Mouse (Mus musculus) MEL (cell line): ENCODE measurements around the gene Gm11172. TPM values are rescaled to one million over a fixed set of nuclear protein-coding genes. Genes with fewer than 3 reads are reported as not detected.

Experiments
- DNase-seq: peaks from one replicate; pipeline ENCODE4 v3.0.0; 2011; ENCODE audit warnings: low read depth, low spot score
- H3K27ac ChIP-seq: 2 replicates; pipeline ENCODE4 v1.5.1; 2012; ENCODE audit warnings: low read depth, mild to moderate bottlenecking, control low read depth, low read length, moderate library complexity; ENCODE audit not compliant: control insufficient read depth
- H3K27me3 ChIP-seq, 2 experiments: fragments of 150-350 bp in 1 of 2; sonication (generic) in 1 of 2; 2 replicates each; pipeline ENCODE4 v1.6.1; 2012; ENCODE audit warnings: low read length in 2 of 2, mild to moderate bottlenecking in 2 of 2, improper control_type of control experiment in 1 of 2, moderate library complexity in 1 of 2; ENCODE audit not compliant: insufficient read depth in 2 of 2, control insufficient read depth in 1 of 2
- H3K36me3 ChIP-seq, 2 experiments: 2 replicates each; pipeline ENCODE4 v1.6.1; 2012 to 2014; ENCODE audit warnings: low read length in 2 of 2, improper control_type of control experiment in 1 of 2, inconsistent platforms in 1 of 2, mild to moderate bottlenecking in 1 of 2; ENCODE audit not compliant: insufficient read depth in 2 of 2, control insufficient read depth in 1 of 2
- H3K4me1 ChIP-seq, 2 experiments: fragments of 150-350 bp in 1 of 2; sonication (generic) in 1 of 2; 2 replicates each; pipeline ENCODE4 v1.6.1; 2012; ENCODE audit warnings: low read length in 2 of 2, improper control_type of control experiment in 1 of 2, mild to moderate bottlenecking in 1 of 2; ENCODE audit not compliant: insufficient read depth in 2 of 2, control insufficient read depth in 1 of 2
- H3K4me3 ChIP-seq, 2 experiments: fragments of 150-350 bp in 1 of 2; sonication (generic) in 1 of 2; 2 replicates each; pipeline ENCODE4 v1.5.1; 2012; ENCODE audit warnings: low read depth in 2 of 2, low read length in 2 of 2, mild to moderate bottlenecking in 2 of 2, moderate library complexity in 2 of 2, control low read depth in 1 of 2, improper control_type of control experiment in 1 of 2; ENCODE audit not compliant: control insufficient read depth in 1 of 2, insufficient read depth in 1 of 2
- H3K79me2 ChIP-seq: 2 replicates; pipeline ENCODE4 v1.6.1; 2012; ENCODE audit warnings: mild to moderate bottlenecking, low read length, moderate library complexity; ENCODE audit not compliant: control insufficient read depth, poor library complexity, insufficient read depth
- H3K9ac ChIP-seq: 2 replicates; pipeline ENCODE4 v1.6.1; 2012; ENCODE audit warnings: low read depth, mild to moderate bottlenecking, control low read depth, low read length, moderate library complexity; ENCODE audit not compliant: control insufficient read depth, poor library complexity, severe bottlenecking
- H3K9me3 ChIP-seq: fragments of 150-350 bp; sonication (generic); replicated peaks from 2 replicates; pipeline ENCODE4 v1.6.1; 2012; ENCODE audit warnings: mild to moderate bottlenecking, low read length, improper control_type of control experiment, moderate library complexity; ENCODE audit not compliant: insufficient read depth
- BHLHE40 ChIP-seq: IDR thresholded peaks from 2 replicates; pipeline ENCODE4 v1.6.1; 2012; ENCODE audit warnings: low read depth, mild to moderate bottlenecking, inconsistent platforms, low read length, improper control_type of control experiment, borderline replicate concordance
- CHD1 ChIP-seq: IDR thresholded peaks from 2 replicates; pipeline ENCODE4 v1.6.1; 2012; ENCODE audit warnings: low read depth, mild to moderate bottlenecking, inconsistent platforms, low read length, improper control_type of control experiment
- CHD2 ChIP-seq: IDR thresholded peaks from 2 replicates; pipeline ENCODE4 v1.6.1; 2011; ENCODE audit warnings: low read length, improper control_type of control experiment
- CTCF ChIP-seq, 3 experiments: IDR thresholded peaks in 2 of 3; conservative IDR thresholded peaks in 1 of 3; 2 replicates each; pipeline ENCODE4 v1.5.1; 2011 to 2012; ENCODE audit warnings: low read length in 3 of 3, low read depth in 2 of 3, mild to moderate bottlenecking in 2 of 3, improper control_type of control experiment in 1 of 3, inconsistent platforms in 1 of 3, mixed read lengths in 1 of 3, moderate library complexity in 1 of 3; ENCODE audit not compliant: control insufficient read depth in 1 of 3, insufficient read depth in 1 of 3, poor library complexity in 1 of 3, severe bottlenecking in 1 of 3
- E2F4 ChIP-seq: IDR thresholded peaks from 2 replicates; pipeline ENCODE4 v1.6.1; 2011; ENCODE audit warnings: low read depth, low read length, improper control_type of control experiment, borderline replicate concordance
- EP300 ChIP-seq, 2 experiments: IDR thresholded peaks; 2 replicates each; pipeline ENCODE4 v1.6.1; 2011; ENCODE audit warnings: improper control_type of control experiment in 2 of 2, low read length in 2 of 2, low read depth in 1 of 2, mild to moderate bottlenecking in 1 of 2
- ETS1 ChIP-seq: IDR thresholded peaks from 2 replicates; pipeline ENCODE4 v1.6.1; 2012; ENCODE audit warnings: low read depth, mild to moderate bottlenecking, inconsistent platforms, low read length, improper control_type of control experiment, moderate library complexity
- GABPA ChIP-seq: IDR thresholded peaks from 2 replicates; pipeline ENCODE4 v1.6.1; 2012; ENCODE audit warnings: low read depth, mild to moderate bottlenecking, inconsistent platforms, low read length, improper control_type of control experiment, moderate library complexity
- GATA1 ChIP-seq: IDR thresholded peaks from 2 replicates; pipeline ENCODE4 v1.6.1; 2011; ENCODE audit warnings: low read depth, low read length, improper control_type of control experiment
- HCFC1 ChIP-seq: IDR thresholded peaks from 2 replicates; pipeline ENCODE4 v1.6.1; 2012; ENCODE audit warnings: low read depth, mild to moderate bottlenecking, inconsistent platforms, low read length, improper control_type of control experiment, moderate library complexity
- JUND ChIP-seq: IDR thresholded peaks from 2 replicates; pipeline ENCODE4 v1.6.1; 2011; ENCODE audit warnings: low read depth, mild to moderate bottlenecking, improper control_type of control experiment, low read length
- MAZ ChIP-seq: IDR thresholded peaks from 2 replicates; pipeline ENCODE4 v1.6.1; 2012; ENCODE audit warnings: low read depth, mild to moderate bottlenecking, inconsistent platforms, low read length, improper control_type of control experiment
- MEF2A ChIP-seq: IDR thresholded peaks from 2 replicates; pipeline ENCODE4 v1.6.1; 2014; ENCODE audit warnings: low read depth, mild to moderate bottlenecking, inconsistent platforms, low read length, improper control_type of control experiment; ENCODE audit not compliant: poor library complexity, insufficient replicate concordance, severe bottlenecking; ENCODE audit errors: extremely low read depth
- MXI1 ChIP-seq: IDR thresholded peaks from 2 replicates; pipeline ENCODE4 v1.6.1; 2011; ENCODE audit warnings: mild to moderate bottlenecking, low read depth, low read length, improper control_type of control experiment
- MYB ChIP-seq: IDR thresholded peaks from 2 replicates; pipeline ENCODE4 v1.6.1; 2011; ENCODE audit warnings: mild to moderate bottlenecking, low read depth, low read length, improper control_type of control experiment
- MYC ChIP-seq: IDR thresholded peaks from 2 replicates; pipeline ENCODE4 v1.6.1; 2011; ENCODE audit warnings: low read depth, mild to moderate bottlenecking, low read length, improper control_type of control experiment, moderate library complexity
- NRF1 ChIP-seq: IDR thresholded peaks from 2 replicates; pipeline ENCODE4 v1.6.1; 2014; ENCODE audit warnings: low read depth, mild to moderate bottlenecking, inconsistent platforms, low read length, improper control_type of control experiment, moderate library complexity; ENCODE audit not compliant: poor library complexity, insufficient read depth, severe bottlenecking
- POLR2AphosphoS2 ChIP-seq: IDR thresholded peaks from 2 replicates; pipeline ENCODE4 v1.6.1; 2011; ENCODE audit warnings: low read length, improper control_type of control experiment
- POLR2AphosphoS5 ChIP-seq: IDR thresholded peaks from 2 replicates; pipeline ENCODE4 v1.6.1; 2012; ENCODE audit warnings: low read depth, borderline replicate concordance, mild to moderate bottlenecking, inconsistent platforms, low read length, moderate library complexity, mixed read lengths
- RAD21 ChIP-seq: IDR thresholded peaks from 2 replicates; pipeline ENCODE4 v1.6.1; 2011; ENCODE audit warnings: mild to moderate bottlenecking, low read depth, low read length, improper control_type of control experiment
- RCOR1 ChIP-seq: IDR thresholded peaks from 2 replicates; pipeline ENCODE4 v1.6.1; 2012; ENCODE audit warnings: low read depth, mild to moderate bottlenecking, inconsistent platforms, low read length, improper control_type of control experiment
- SIN3A ChIP-seq: IDR thresholded peaks from 2 replicates; pipeline ENCODE4 v1.6.1; 2012; ENCODE audit warnings: low read length, improper control_type of control experiment, inconsistent platforms
- SMC3 ChIP-seq: IDR thresholded peaks from 2 replicates; pipeline ENCODE4 v1.6.1; 2011; ENCODE audit warnings: low read depth, low read length, improper control_type of control experiment
- TAL1 ChIP-seq: IDR thresholded peaks from 2 replicates; pipeline ENCODE4 v1.6.1; 2012; ENCODE audit warnings: mild to moderate bottlenecking, inconsistent platforms, low read length, moderate library complexity, mixed read lengths
- TBP ChIP-seq: IDR thresholded peaks from 2 replicates; pipeline ENCODE4 v1.8.0; 2011; ENCODE audit warnings: low read depth, low read length, improper control_type of control experiment
- TCF12 ChIP-seq: IDR thresholded peaks from 2 replicates; pipeline ENCODE4 v1.6.1; 2014; ENCODE audit warnings: low read depth, mild to moderate bottlenecking, inconsistent platforms, low read length, improper control_type of control experiment, moderate library complexity
- UBTF ChIP-seq: IDR thresholded peaks from 2 replicates; pipeline ENCODE4 v1.6.1; 2012; ENCODE audit warnings: low read depth, mild to moderate bottlenecking, inconsistent platforms, low read length, improper control_type of control experiment, moderate library complexity, borderline replicate concordance; ENCODE audit not compliant: insufficient read depth
- ZC3H11A ChIP-seq: IDR thresholded peaks from 2 replicates; pipeline ENCODE4 v1.6.1; 2012; ENCODE audit warnings: low read depth, mild to moderate bottlenecking, inconsistent platforms, low read length, improper control_type of control experiment
- ZKSCAN1 ChIP-seq: IDR thresholded peaks from 2 replicates; pipeline ENCODE4 v1.6.1; 2012; ENCODE audit warnings: low read depth, mild to moderate bottlenecking, inconsistent platforms, low read length, improper control_type of control experiment, moderate library complexity
- ZMIZ1 ChIP-seq: IDR thresholded peaks from 2 replicates; pipeline ENCODE4 v1.6.1; 2012; ENCODE audit warnings: low read depth, mild to moderate bottlenecking, inconsistent platforms, low read length, improper control_type of control experiment, moderate library complexity
- ZNF384 ChIP-seq: IDR thresholded peaks from 2 replicates; pipeline ENCODE4 v1.6.1; 2012; ENCODE audit warnings: low read depth, mild to moderate bottlenecking, inconsistent platforms, low read length, improper control_type of control experiment
- polyA plus RNA-seq, 2 experiments: library from polyadenylated mRNA; stranded (reverse) in 1 of 2; unstranded in 1 of 2; fragments of >175 nt in 1 of 2; fragments of >200 nt in 1 of 2; gene quantifications; 2 replicates each; pipeline versions ENCODE4 v1.2.1 to v1.2.4; 2012; ENCODE audit warnings: low replicate concordance in 2 of 2, low read depth in 1 of 2; ENCODE audit not compliant: insufficient read length in 2 of 2, insufficient read depth in 1 of 2, missing spikeins in 1 of 2
- total RNA-seq: library from RNA; depleted of rRNA; stranded (reverse); fragments of 300-350 nt; gene quantifications from 2 replicates; pipeline ENCODE4 v1.2.3, GENCODE M21; 2012

Gm11172 gene
- total and polyA plus RNA-seq, 3 experiments, result not detected

DNA sequence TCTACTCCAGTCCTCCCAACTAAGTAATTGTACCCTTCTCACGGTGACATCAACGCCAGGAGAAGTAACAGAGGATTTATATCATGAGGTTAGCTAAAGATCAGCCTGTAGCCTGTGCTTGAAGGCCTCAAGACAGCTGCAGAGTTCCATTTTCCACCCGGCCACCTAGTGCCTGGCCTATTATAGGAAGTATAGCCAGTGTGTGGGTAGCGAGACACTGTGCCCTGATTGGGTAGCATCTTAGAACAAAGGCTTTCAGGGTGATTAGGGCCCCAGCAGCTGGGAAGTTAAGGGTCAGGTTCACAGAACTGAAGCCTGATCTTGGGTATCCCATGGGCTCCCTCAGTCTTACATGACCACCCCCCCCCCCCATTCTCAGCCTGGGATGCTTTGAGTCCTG lies 23.8 kb upstream of the Gm11172 start:
- Histone ChIP-seq H3K27ac (no peak overlapping the region), H3K9me3 (no peaks in the 10 kb centered on the region), H3K27me3 (peaks cover 0 to 3% of the 10 kb centered on the region in 2 experiments; a peak in 2 of 4 replicates), H3K79me2 (no peaks in the 10 kb centered on the region; the same call in 1 of the 2 replicates), H3K9ac (no peak overlapping the region), H3K4me3 (no peak overlapping the region), H3K4me1 (peaks cover 0 to 3% of the 10 kb centered on the region in 2 experiments; a peak in 1 of 4 replicates), H3K36me3 (no peaks in the 10 kb centered on the region)
- no peak for TF ChIP-seq ZKSCAN1
- TF ChIP-seq ZNF384, result no peak
- TF ChIP-seq JUND, result no peak
- no peak for TF ChIP-seq RCOR1
- no peak for TF ChIP-seq MAZ
- TF ChIP-seq HCFC1, result no peak
- no peak for TF ChIP-seq CTCF (IDR thresholded peaks at IDR 0.05 in 2 of 3, conservative IDR thresholded peaks at IDR 0.05 in 1 of 3; ENCODE audit: control insufficient read depth in 1 of 3, insufficient read depth in 1 of 3, low read depth in 2 of 3, low read length in 3 of 3, poor library complexity in 1 of 3, severe bottlenecking in 1 of 3)
- TF ChIP-seq SIN3A, result no peak
- TF ChIP-seq UBTF, result no peak
- TF ChIP-seq GABPA, result no peak
- TF ChIP-seq ZC3H11A, result no peak
- TF ChIP-seq ZMIZ1, result no peak
- TF ChIP-seq MYB, result no peak
- no peak for TF ChIP-seq POLR2AphosphoS2
- no peak for TF ChIP-seq TBP
- TF ChIP-seq RAD21, result no peak
- TF ChIP-seq BHLHE40, result no peak
- no peak for TF ChIP-seq SMC3
- DNase-seq, result no peak

DNA sequence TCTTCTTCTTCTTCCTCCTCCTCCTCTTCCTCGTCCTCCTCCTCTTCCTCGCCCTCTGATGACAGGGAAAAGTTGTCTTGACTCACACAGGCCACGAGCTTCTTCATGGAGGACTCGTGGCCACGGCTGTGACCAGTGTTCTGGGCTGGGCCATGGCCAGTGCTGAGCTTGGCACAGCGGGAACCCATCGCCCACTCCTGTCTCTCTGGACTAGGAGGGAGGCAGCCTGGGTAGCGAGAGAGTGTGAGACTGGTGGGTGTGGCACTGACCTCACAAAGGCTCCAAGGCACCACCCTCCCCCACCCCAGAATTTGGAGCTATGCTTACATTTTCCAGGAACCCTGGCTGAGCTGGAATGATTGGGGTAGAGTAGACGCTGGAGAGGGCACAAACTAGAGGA lies 22.0 kb upstream of the Gm11172 start, which contains the start of gene Prm3:
Prm3 (minus strand) TSS at position 213 of the 400 bp plus-strand sequence.
- no peak within 1 kb of the TSS for H3K27ac ChIP-seq
- no peaks in the 10 kb centered on the region for H3K9me3 ChIP-seq
- TF ChIP-seq TAL1 (no peak), CHD2 (no peak), MXI1 (no peak), E2F4 (no peak), SIN3A (no peak), POLR2AphosphoS5 (no peak), TBP (no peak), MEF2A (no peak), CHD1 (no peak), ZKSCAN1 (no peak), TCF12 (no peak), NRF1 (no peak), ETS1 (no peak), HCFC1 (no peak), MYC (no peak), CTCF (IDR thresholded peaks at IDR 0.05 in 2 of 3, conservative IDR thresholded peaks at IDR 0.05 in 1 of 3; ENCODE audit: control insufficient read depth in 1 of 3, insufficient read depth in 1 of 3, low read depth in 2 of 3, low read length in 3 of 3, poor library complexity in 1 of 3, severe bottlenecking in 1 of 3) (no peak), EP300 (IDR thresholded peaks at IDR 0.05; ENCODE audit: low read depth in 1 of 2, low read length in 2 of 2) (no peak), GATA1 (no peak), ZC3H11A (no peak)
- H3K79me2 ChIP-seq, result no peaks in the 10 kb centered on the region
- H3K4me3 ChIP-seq, result no peak within 1 kb of the TSS
- H3K36me3 ChIP-seq, result no peaks in the 10 kb centered on the region
- H3K9ac ChIP-seq, result no peak within 1 kb of the TSS
- no peak for DNase-seq
- H3K4me1 ChIP-seq, result peaks cover 0 to 3% of the 10 kb centered on the region in 2 experiments; a peak in 1 of 4 replicates
- H3K27me3 ChIP-seq, result no peaks in the 10 kb centered on the region
